Mouse (Mus musculus): ENCODE measurements around the gene Myh3.

DNA sequence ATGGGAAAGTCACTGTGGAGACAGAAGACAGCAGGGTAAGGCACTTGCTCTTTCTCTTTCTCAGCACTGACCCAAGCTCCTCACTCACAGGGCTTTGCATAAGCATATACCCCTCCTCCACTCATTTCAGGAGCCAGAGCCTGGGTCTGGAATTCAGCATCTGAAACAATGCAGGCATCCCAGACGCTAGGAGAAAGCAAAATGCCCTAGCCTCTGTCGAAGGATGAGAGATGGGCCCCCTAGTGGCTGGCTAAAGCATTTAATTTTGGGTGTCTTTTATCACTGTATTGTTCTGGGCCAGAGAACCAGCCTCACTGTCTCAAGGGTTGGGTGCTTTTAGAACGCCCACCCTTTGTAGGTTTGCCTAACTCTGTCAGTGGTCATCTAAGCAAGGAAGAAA lies 2.1 kb downstream of the Myh3 start:
- TF ChIP-seq GATA1 (IDR thresholded peaks at IDR 0.05; ENCODE audit: borderline replicate concordance, low read length) (no peak), FLI1 (IDR thresholded peaks at IDR 0.05; ENCODE audit: low read length) (no peak)

Measured in megakaryocyte, embryonic 14.5 days (primary cell).